Mouse (Mus musculus): ENCODE measurements around the gene Myo1g. TPM values are rescaled to one million over a fixed set of nuclear protein-coding genes. Genes with fewer than 3 reads are reported as not detected.
A peak's percentile ranks its signal among the peaks of the same experiment; 100 is the strongest.

The Myo1g gene
- 41.4 and 46.3 TPM in 2 replicates for total RNA-seq (2017)

- ATAC-seq (replicated peaks in 1 of 2; ENCODE audit: insufficient read depth in 1 of 2, low FRiP score in 2 of 2, low TSS enrichment in 1 of 2, low read depth in 1 of 2, poor library complexity in 2 of 2, severe bottlenecking in 2 of 2), result peak; percentile 88 to 91
These were observed at the start of gene Myo1g for GRCm38 (mm10) chr11:6520507-6521173. TSS of gene Myo1g (minus strand) at chr11:6520965.

GRCm38 (mm10) chr11:6569410-6569777, 48.6 kb upstream of the Myo1g start:
- ATAC-seq (replicated peaks in 1 of 2; ENCODE audit: insufficient read depth in 1 of 2, low FRiP score in 2 of 2, low TSS enrichment in 1 of 2, low read depth in 1 of 2, poor library complexity in 2 of 2, severe bottlenecking in 2 of 2), result 0 out of 4 replicates have a peak, but pooled peaks of 1 of the 2 experiments have one; percentile 1

- no peak for ATAC-seq (replicated peaks in 1 of 2; ENCODE audit: insufficient read depth in 1 of 2, low FRiP score in 2 of 2, low TSS enrichment in 1 of 2, low read depth in 1 of 2, poor library complexity in 2 of 2, severe bottlenecking in 2 of 2)
These were observed 48.0 kb upstream of the Myo1g start for GRCm38 (mm10) chr11:6568584-6569409.

- ATAC-seq (replicated peaks in 1 of 2; ENCODE audit: insufficient read depth in 1 of 2, low FRiP score in 2 of 2, low TSS enrichment in 1 of 2, low read depth in 1 of 2, poor library complexity in 2 of 2, severe bottlenecking in 2 of 2), result 0 out of 4 replicates have a peak, but pooled peaks of 1 of the 2 experiments have one; percentile 19
These were observed 47.2 kb upstream of the Myo1g start for GRCm38 (mm10) chr11:6567951-6568350.

GRCm38 (mm10) chr11:6566496-6566895, 45.7 kb upstream of the Myo1g start:
- ATAC-seq (replicated peaks in 1 of 2; ENCODE audit: insufficient read depth in 1 of 2, low FRiP score in 2 of 2, low TSS enrichment in 1 of 2, low read depth in 1 of 2, poor library complexity in 2 of 2, severe bottlenecking in 2 of 2), result peak; percentile 8 to 19; a peak in 2 of 4 replicates

GRCm38 (mm10) chr11:6563201-6563600, 42.4 kb upstream of the Myo1g start:
- no peak for ATAC-seq (replicated peaks in 1 of 2; ENCODE audit: insufficient read depth in 1 of 2, low FRiP score in 2 of 2, low TSS enrichment in 1 of 2, low read depth in 1 of 2, poor library complexity in 2 of 2, severe bottlenecking in 2 of 2)

GRCm38 (mm10) chr11:6562359-6562758, 41.6 kb upstream of the Myo1g start:
- peak; percentile 46 to 71 for ATAC-seq (replicated peaks in 1 of 2; ENCODE audit: insufficient read depth in 1 of 2, low FRiP score in 2 of 2, low TSS enrichment in 1 of 2, low read depth in 1 of 2, poor library complexity in 2 of 2, severe bottlenecking in 2 of 2)

- no peak for ATAC-seq (replicated peaks in 1 of 2; ENCODE audit: insufficient read depth in 1 of 2, low FRiP score in 2 of 2, low TSS enrichment in 1 of 2, low read depth in 1 of 2, poor library complexity in 2 of 2, severe bottlenecking in 2 of 2)
These were observed 40.7 kb upstream of the Myo1g start for GRCm38 (mm10) chr11:6561474-6561873.

- peak; percentile 77 to 82 for ATAC-seq (replicated peaks in 1 of 2; ENCODE audit: insufficient read depth in 1 of 2, low FRiP score in 2 of 2, low TSS enrichment in 1 of 2, low read depth in 1 of 2, poor library complexity in 2 of 2, severe bottlenecking in 2 of 2)
These were observed 40.0 kb upstream of the Myo1g start for GRCm38 (mm10) chr11:6560655-6561360.

- ATAC-seq (replicated peaks in 1 of 2; ENCODE audit: insufficient read depth in 1 of 2, low FRiP score in 2 of 2, low TSS enrichment in 1 of 2, low read depth in 1 of 2, poor library complexity in 2 of 2, severe bottlenecking in 2 of 2), result no peak
These were observed 39.2 kb upstream of the Myo1g start for GRCm38 (mm10) chr11:6559996-6560395.

GRCm38 (mm10) chr11:6558234-6558633, 37.5 kb upstream of the Myo1g start:
- no peak for ATAC-seq (replicated peaks in 1 of 2; ENCODE audit: insufficient read depth in 1 of 2, low FRiP score in 2 of 2, low TSS enrichment in 1 of 2, low read depth in 1 of 2, poor library complexity in 2 of 2, severe bottlenecking in 2 of 2)

GRCm38 (mm10) chr11:6550201-6550600, 29.4 kb upstream of the Myo1g start:
- ATAC-seq (replicated peaks in 1 of 2; ENCODE audit: insufficient read depth in 1 of 2, low FRiP score in 2 of 2, low TSS enrichment in 1 of 2, low read depth in 1 of 2, poor library complexity in 2 of 2, severe bottlenecking in 2 of 2), result no peak

- ATAC-seq (replicated peaks in 1 of 2; ENCODE audit: insufficient read depth in 1 of 2, low FRiP score in 2 of 2, low TSS enrichment in 1 of 2, low read depth in 1 of 2, poor library complexity in 2 of 2, severe bottlenecking in 2 of 2), result no peak
These were observed 29.0 kb upstream of the Myo1g start for GRCm38 (mm10) chr11:6549770-6550169.

GRCm38 (mm10) chr11:6547696-6548325, 27.0 kb upstream of the Myo1g start:
- no peak for ATAC-seq (replicated peaks in 1 of 2; ENCODE audit: insufficient read depth in 1 of 2, low FRiP score in 2 of 2, low TSS enrichment in 1 of 2, low read depth in 1 of 2, poor library complexity in 2 of 2, severe bottlenecking in 2 of 2)

- ATAC-seq (replicated peaks in 1 of 2; ENCODE audit: insufficient read depth in 1 of 2, low FRiP score in 2 of 2, low TSS enrichment in 1 of 2, low read depth in 1 of 2, poor library complexity in 2 of 2, severe bottlenecking in 2 of 2), result peak; percentile 38 to 62; a peak in 3 of 4 replicates
These were observed 26.4 kb upstream of the Myo1g start for GRCm38 (mm10) chr11:6547037-6547680.

GRCm38 (mm10) chr11:6546205-6547013, 25.6 kb upstream of the Myo1g start, which contains the start of gene Ccm2:
TSS of gene Ccm2 (plus strand) at chr11:6546887.
- ATAC-seq (replicated peaks in 1 of 2; ENCODE audit: insufficient read depth in 1 of 2, low FRiP score in 2 of 2, low TSS enrichment in 1 of 2, low read depth in 1 of 2, poor library complexity in 2 of 2, severe bottlenecking in 2 of 2), result peak; percentile 89 to 90
